Comparison of ENCODE assay signal across 11 mouse cellular contexts in genomic region chr6:119437894-119438761, GRCm38 (mm10). TPM values are rescaled to one million over a fixed set of nuclear protein-coding genes. Genes with fewer than 3 reads are reported as not detected.
DNase-seq lines count a peak whose midpoint lies in the region; ATAC-seq and TF ChIP-seq lines count a peak whose summit lies in the region.
"Had no signal": no experiment of that assay in that cellular context is flagged by ENCODE, and none has a peak within 500 bp of the region (broad histone marks: within the 10 kb centered on the region; RNA-seq: fewer than 3 reads in every experiment).

No protein-coding gene starts in this region.

- no peaks in the 10 kb centered on the region for H3K9me3 ChIP-seq in embryonic facial prominence, embryonic 11.5 days (replicated peaks; ENCODE audit: control insufficient read depth, low read length)
- no peaks in the 10 kb centered on the region for H3K9me3 ChIP-seq in embryonic facial prominence, embryonic 10.5 days
- no peaks in the 10 kb centered on the region for H3K9me3 ChIP-seq in lung, embryonic 14.5 days (ENCODE audit: low read depth, low read length)
- H3K9me3 ChIP-seq in hindbrain, postnatal 0 days (ENCODE audit: low read length): no peaks in the 10 kb centered on the region

- 49% methylated on average over 8 of the region's 8 CpGs for WGBS in embryonic facial prominence, embryonic 11.5 days
- 51% methylated on average over 8 of the region's 8 CpGs for WGBS in embryonic facial prominence, embryonic 10.5 days
- WGBS in lung, embryonic 14.5 days: 35% methylated on average over 8 of the region's 8 CpGs
- 36% methylated on average over 8 of the region's 8 CpGs for WGBS in hindbrain, postnatal 0 days

- no peak overlapping the region for H3K4me3 ChIP-seq in embryonic facial prominence, embryonic 11.5 days (ENCODE audit: low read depth, low read length)
- H3K4me3 ChIP-seq in embryonic facial prominence, embryonic 10.5 days: no peak overlapping the region
- no peak overlapping the region for H3K4me3 ChIP-seq in lung, embryonic 14.5 days (ENCODE audit: low read depth, low read length)
- H3K4me3 ChIP-seq in hindbrain, postnatal 0 days (ENCODE audit: low read length): no peak overlapping the region

- DNase-seq in embryonic facial prominence, embryonic 11.5 days (ENCODE audit: low spot score): no peak
- DNase-seq in embryonic facial prominence, embryonic 10.5 days (ENCODE audit: low spot score): no peak
- DNase-seq in lung, embryonic 14.5 days: no peak
- no peak for DNase-seq in lung, postnatal 25 days (ENCODE audit: low spot score)
- DNase-seq in hindbrain, postnatal 0 days (ENCODE audit: low spot score): peak; percentile 21
- DNase-seq in retina, postnatal 1 day: peak; percentile 66
- DNase-seq in B cell, adult 2 months: no peak
- no peak for DNase-seq in layer of hippocampus, adult 9-10 months (ENCODE audit: low spot score)
- DNase-seq: heart, adult 18-20 months; lung, adult 2 months had no signal

- TF ChIP-seq CTCF in lung, embryonic 14.5 days (IDR thresholded peaks at IDR 0.05; ENCODE audit: low read depth): peak; percentile 22; the same call in 1 of the 2 replicates
- TF ChIP-seq CTCF in hindbrain, postnatal 0 days (IDR thresholded peaks at IDR 0.05; ENCODE audit: low read depth): peak; percentile 40

- no peaks in the 10 kb centered on the region for H3K27me3 ChIP-seq in embryonic facial prominence, embryonic 11.5 days (ENCODE audit: control insufficient read depth, insufficient read depth, low read length)
- 0 out of 2 replicates have a peak, but pooled peaks cover 3% of the 10 kb centered on the region for H3K27me3 ChIP-seq in embryonic facial prominence, embryonic 10.5 days (replicated peaks; ENCODE audit: low read depth, poor library complexity, severe bottlenecking)
- H3K27me3 ChIP-seq in lung, embryonic 14.5 days (ENCODE audit: insufficient read depth, low read length): no peaks in the 10 kb centered on the region
- no peaks in the 10 kb centered on the region for H3K27me3 ChIP-seq in hindbrain, postnatal 0 days (ENCODE audit: insufficient read depth, low read length)
- H3K27me3 ChIP-seq: Patski had no signal

- H3K9ac ChIP-seq in embryonic facial prominence, embryonic 11.5 days (replicated peaks; ENCODE audit: low read length): no peak overlapping the region
- no peak overlapping the region for H3K9ac ChIP-seq in lung, embryonic 14.5 days
- no peak overlapping the region for H3K9ac ChIP-seq in hindbrain, postnatal 0 days (replicated peaks; ENCODE audit: low read length)

- peak; percentile 73 for ATAC-seq in embryonic facial prominence, embryonic 11.5 days (replicated peaks; ENCODE audit: insufficient number of reproducible peaks, low FRiP score, low TSS enrichment, low read depth)
- ATAC-seq in lung, embryonic 14.5 days (ENCODE audit: insufficient read depth): no peak
- peak; percentile 68; the same call in 1 of the 2 replicates for ATAC-seq in hindbrain, postnatal 0 days
- ATAC-seq: Patski had no signal

- no peak overlapping the region for H3K27ac ChIP-seq in embryonic facial prominence, embryonic 11.5 days (replicated peaks; ENCODE audit: low read depth, low read length)
- H3K27ac ChIP-seq in embryonic facial prominence, embryonic 10.5 days (replicated peaks): no peak overlapping the region; the same call in 1 of the 2 replicates
- no peak overlapping the region for H3K27ac ChIP-seq in lung, embryonic 14.5 days (ENCODE audit: low read depth)
- H3K27ac ChIP-seq in hindbrain, postnatal 0 days: no peak overlapping the region

- H3K4me1 ChIP-seq in embryonic facial prominence, embryonic 11.5 days (ENCODE audit: control insufficient read depth, insufficient read depth, low read length): no peaks in the 10 kb centered on the region
- peaks cover 17% of the 10 kb centered on the region for H3K4me1 ChIP-seq in embryonic facial prominence, embryonic 10.5 days
- H3K4me1 ChIP-seq in lung, embryonic 14.5 days (ENCODE audit: insufficient read depth): no peaks in the 10 kb centered on the region
- no peaks in the 10 kb centered on the region for H3K4me1 ChIP-seq in hindbrain, postnatal 0 days (ENCODE audit: insufficient read depth, low read length)

- H3K4me2 ChIP-seq in embryonic facial prominence, embryonic 11.5 days (ENCODE audit: low read depth, low read length): no peak overlapping the region
- H3K4me2 ChIP-seq in lung, embryonic 14.5 days: no peak overlapping the region
- no peak overlapping the region for H3K4me2 ChIP-seq in hindbrain, postnatal 0 days (ENCODE audit: low read depth, low read length)

- no peaks in the 10 kb centered on the region for H3K36me3 ChIP-seq in embryonic facial prominence, embryonic 11.5 days (replicated peaks; ENCODE audit: control insufficient read depth, insufficient read depth, low read depth, low read length)
- peaks cover 19% of the 10 kb centered on the region for H3K36me3 ChIP-seq in embryonic facial prominence, embryonic 10.5 days (replicated peaks)
- H3K36me3 ChIP-seq in lung, embryonic 14.5 days (ENCODE audit: insufficient read depth): no peaks in the 10 kb centered on the region; the same call in 1 of the 2 replicates
- H3K36me3 ChIP-seq in hindbrain, postnatal 0 days (ENCODE audit: insufficient read depth, low read length): no peaks in the 10 kb centered on the region

RNA-seq across cellular contexts. Expression of gene Adipor2, which starts 20.6 kb away (rescaled TPM):
- 15.4 and 16.2 TPM in 2 replicates for polyA plus RNA-seq in embryonic facial prominence, embryonic 11.5 days (2014; fragmentation: Nextera tagmentation; extraction: Ambion mirVana)
- 30.9 and 32.0 TPM in 2 replicates for polyA plus RNA-seq in embryonic facial prominence, embryonic 10.5 days (2016; fragmentation: Nextera tagmentation; extraction: Ambion mirVana)
- 28.1 and 29.0 TPM in 2 replicates for polyA plus RNA-seq in lung, embryonic 14.5 days (2014; fragmentation: Nextera tagmentation; extraction: Ambion mirVana)
- 40.9 and 41.8 TPM in 2 replicates for total RNA-seq in hindbrain, postnatal 0 days (2014; rRNA removed)
- polyA plus RNA-seq in hindbrain, postnatal 0 days (2015; fragmentation: Nextera tagmentation; extraction: Ambion mirVana): 30.8 and 32.2 TPM in 2 replicates

RNA-seq across cellular contexts. Expression of gene Fbxl14, which starts 41.3 kb away (rescaled TPM):
- 6.0 and 7.0 TPM in 2 replicates for polyA plus RNA-seq in embryonic facial prominence, embryonic 11.5 days (2014; fragmentation: Nextera tagmentation; extraction: Ambion mirVana)
- 3.4 and 3.6 TPM in 2 replicates for polyA plus RNA-seq in embryonic facial prominence, embryonic 10.5 days (2016; fragmentation: Nextera tagmentation; extraction: Ambion mirVana)
- 6.0 and 6.2 TPM in 2 replicates for polyA plus RNA-seq in lung, embryonic 14.5 days (2014; fragmentation: Nextera tagmentation; extraction: Ambion mirVana)
- 51.6 and 57.3 TPM in 2 replicates for total RNA-seq in hindbrain, postnatal 0 days (2014; rRNA removed)
- polyA plus RNA-seq in hindbrain, postnatal 0 days (2015; fragmentation: Nextera tagmentation; extraction: Ambion mirVana): 2.0 and 2.7 TPM in 2 replicates

Comparison
In these comparisons a context has a peak if more than half of its experiments do, and no peak if none do; other contexts are left out.
1. DNase-seq: peak in hindbrain, postnatal 0 days (single experiment) and retina, postnatal 1 day (single experiment); none in embryonic facial prominence, embryonic 11.5 days (single experiment), embryonic facial prominence, embryonic 10.5 days (single experiment), lung, embryonic 14.5 days (single experiment), lung, postnatal 25 days (single experiment), B cell, adult 2 months (0 of 2) and layer of hippocampus, adult 9-10 months (single experiment).